Mouse (Mus musculus) ES-Bruce4 (cell line): ENCODE measurements around the gene Lgals1.

ENCODE experiments used
- CTCF ChIP-seq: IDR thresholded peaks from one replicate; pipeline ENCODE4 v1.8.1; 2011; ENCODE audit warnings: low read depth, low read length
- EP300 ChIP-seq: IDR thresholded peaks from 2 replicates; pipeline ENCODE4 v1.6.1; 2011; ENCODE audit warnings: low read depth, low read length; ENCODE audit not compliant: insufficient read depth
- POLR2A ChIP-seq: IDR thresholded peaks from one replicate; pipeline ENCODE4 v1.8.1; 2011; ENCODE audit warnings: low read length; ENCODE audit not compliant: insufficient read depth

- no peak for TF ChIP-seq POLR2A
- TF ChIP-seq CTCF: no peak
- TF ChIP-seq EP300: no peak
Measured at GRCm38 (mm10) chr15:78918126-78918525, 8.4 kb upstream of the Lgals1 start.
